Mouse (Mus musculus) lung, postnatal 0 days (tissue): ENCODE data around the gene Rnf113a2.

Source experiments
- CTCF ChIP-seq: IDR thresholded peaks from 2 replicates; pipeline ENCODE4 v1.5.1; 2016; ENCODE audit warnings: antibody characterized with exemption, mild to moderate bottlenecking
- EP300 ChIP-seq: IDR thresholded peaks from 2 replicates; pipeline ENCODE4 v1.6.1; 2016; ENCODE audit warnings: antibody characterized with exemption, mild to moderate bottlenecking, control low read depth

GRCm38 (mm10) chr12:84382369-84382768 lies 34.6 kb upstream of the Rnf113a2 start:
- no peak for TF ChIP-seq EP300
- no peak for TF ChIP-seq CTCF
